Mouse (Mus musculus) heart, postnatal 25 days (tissue): ENCODE results near the gene Scube2. TPM values are rescaled to one million over a fixed set of nuclear protein-coding genes. Genes with fewer than 3 reads are reported as not detected.

Experiments
- DNase-seq: peaks from one replicate; pipeline ENCODE4 v3.0.0; 2022; ENCODE audit warnings: low spot score
- intact Hi-C: fragments of 180-260 bp; cut with DNase I; formaldehyde crosslinking; loops from one replicate; pipeline ENCODE4 v1.15.1; 2025
- total RNA-seq, 2 experiments: library from RNA; stranded (reverse); gene quantifications; 2 replicates each; pipeline ENCODE4 v1.2.3; 2021

Scube2 gene
- total RNA-seq, 2 experiments from 2014 or later: 22.6 to 24.0 TPM

DNA sequence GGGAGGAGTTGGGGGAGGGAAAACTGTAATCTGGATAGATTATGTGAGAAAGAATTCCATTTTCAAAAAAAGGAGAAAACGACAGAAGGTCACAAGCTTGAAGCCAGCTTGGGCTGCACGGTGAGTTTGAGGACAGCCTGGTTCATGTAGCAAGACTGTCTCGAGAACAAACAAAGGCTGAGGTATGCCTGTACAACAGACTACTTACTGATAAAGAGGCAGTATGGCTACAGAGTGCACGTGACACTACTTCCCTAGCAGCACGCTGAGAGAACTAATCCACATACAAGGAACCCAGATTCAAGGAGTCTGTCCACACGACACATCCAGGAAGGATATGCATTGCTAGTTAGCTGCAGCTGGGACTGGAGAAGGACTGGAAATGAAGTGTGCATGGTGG is 6.1 kb downstream of the Scube2 start:
- DNase-seq: no peak
- intact Hi-C loops: no loop called here

DNA sequence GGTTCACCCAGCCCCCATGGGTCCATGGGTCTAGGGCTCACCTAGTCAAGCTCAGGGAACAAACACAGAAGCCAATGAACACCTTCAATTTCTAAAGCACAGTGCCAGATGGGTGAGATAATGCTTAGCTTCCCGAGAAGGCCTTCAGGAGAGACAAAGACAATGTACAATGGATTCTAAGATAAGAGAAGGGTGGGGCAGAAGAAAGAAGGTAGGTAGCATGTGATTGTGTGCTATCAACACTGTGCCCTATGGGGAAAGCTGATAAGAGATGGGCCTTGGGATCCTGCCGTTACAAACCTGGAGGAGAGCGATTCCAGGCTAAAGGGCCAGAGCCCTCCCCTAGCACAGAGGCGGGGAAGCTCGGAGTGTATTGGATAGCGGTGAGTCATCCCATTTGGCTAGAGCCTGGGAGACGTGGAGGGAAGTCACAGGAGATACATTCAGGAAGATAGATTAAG is 12.7 kb downstream of the Scube2 start:
- intact Hi-C loops: no loop called here
- DNase-seq: no peak

DNA sequence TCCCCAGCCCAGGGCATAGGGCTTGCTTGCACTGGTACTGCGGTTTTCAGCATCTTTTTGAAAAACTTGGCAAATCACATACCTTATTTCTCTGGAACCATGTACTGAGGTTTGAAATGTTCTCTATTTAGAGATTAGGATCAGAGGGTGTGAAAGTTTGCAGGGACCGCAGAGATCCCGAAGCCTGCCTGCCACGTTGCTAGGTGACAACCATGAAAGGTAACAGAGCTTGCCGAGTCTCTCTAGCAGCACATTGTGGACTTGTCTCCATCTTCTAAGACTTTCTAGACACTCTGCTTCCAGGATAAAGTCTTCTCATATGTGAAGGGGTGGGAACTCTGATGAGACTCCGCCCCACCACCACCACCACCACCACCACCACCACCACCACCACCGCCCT is 13.5 kb downstream of the Scube2 start:
- no peak for DNase-seq

DNA sequence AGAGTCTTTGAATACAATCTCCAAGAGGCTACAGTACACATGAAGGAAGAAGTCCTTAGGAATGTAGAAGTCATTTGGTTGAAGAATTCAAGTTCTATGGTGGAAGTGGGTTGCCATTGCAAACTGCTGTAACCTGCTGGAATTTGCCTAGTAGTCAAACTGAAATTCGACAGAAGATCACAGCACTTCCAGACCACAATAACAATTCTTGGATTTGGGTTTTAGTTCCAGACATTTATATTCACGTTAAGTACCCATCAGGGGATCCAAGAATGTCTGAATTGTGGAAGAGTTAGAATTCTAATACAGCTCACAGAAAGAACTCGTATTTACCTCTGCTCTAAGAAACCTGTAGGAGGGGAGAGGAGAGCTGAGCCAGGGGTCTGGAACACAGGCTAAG is 14.9 kb downstream of the Scube2 start:
- intact Hi-C loops: no loop called here
- no peak for DNase-seq

More for the DNA sequence above, 13.5 kb downstream of the Scube2 start:
- intact Hi-C loops: no loop called here

DNA sequence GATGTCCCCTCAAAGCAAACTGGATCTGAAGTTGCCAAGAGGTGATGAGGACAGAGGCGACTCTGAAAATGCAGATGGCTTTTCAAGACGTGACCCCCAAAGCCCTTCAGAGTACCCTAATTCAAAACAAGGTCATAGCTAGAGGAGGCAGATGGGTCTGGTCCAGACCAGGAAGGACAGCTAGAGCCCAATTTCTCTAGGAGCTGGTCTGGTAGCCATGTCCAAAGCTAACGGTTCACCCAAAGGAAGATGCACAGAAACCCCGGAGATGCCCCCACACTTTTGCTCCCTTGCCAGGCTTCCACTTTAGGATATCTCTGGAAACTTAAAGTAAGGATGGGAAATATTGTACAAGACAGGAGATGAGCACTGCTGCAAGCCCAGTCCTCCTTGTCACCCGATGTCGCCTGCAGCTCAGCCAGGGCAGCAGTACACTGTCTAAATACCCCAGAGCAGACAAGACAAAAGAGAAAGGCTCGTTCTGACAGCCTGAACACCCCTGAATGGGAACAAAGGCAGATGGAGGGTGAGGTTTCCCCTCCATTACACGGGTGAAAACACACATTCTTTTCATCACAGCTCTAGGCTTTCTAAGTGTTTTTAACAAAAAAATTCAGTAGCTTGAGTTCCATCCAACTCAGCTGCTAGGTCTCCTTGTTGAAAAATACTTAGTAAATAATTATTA is 15.6 kb downstream of the Scube2 start:
- intact Hi-C loops: no loop called here
- DNase-seq: no peak

DNA sequence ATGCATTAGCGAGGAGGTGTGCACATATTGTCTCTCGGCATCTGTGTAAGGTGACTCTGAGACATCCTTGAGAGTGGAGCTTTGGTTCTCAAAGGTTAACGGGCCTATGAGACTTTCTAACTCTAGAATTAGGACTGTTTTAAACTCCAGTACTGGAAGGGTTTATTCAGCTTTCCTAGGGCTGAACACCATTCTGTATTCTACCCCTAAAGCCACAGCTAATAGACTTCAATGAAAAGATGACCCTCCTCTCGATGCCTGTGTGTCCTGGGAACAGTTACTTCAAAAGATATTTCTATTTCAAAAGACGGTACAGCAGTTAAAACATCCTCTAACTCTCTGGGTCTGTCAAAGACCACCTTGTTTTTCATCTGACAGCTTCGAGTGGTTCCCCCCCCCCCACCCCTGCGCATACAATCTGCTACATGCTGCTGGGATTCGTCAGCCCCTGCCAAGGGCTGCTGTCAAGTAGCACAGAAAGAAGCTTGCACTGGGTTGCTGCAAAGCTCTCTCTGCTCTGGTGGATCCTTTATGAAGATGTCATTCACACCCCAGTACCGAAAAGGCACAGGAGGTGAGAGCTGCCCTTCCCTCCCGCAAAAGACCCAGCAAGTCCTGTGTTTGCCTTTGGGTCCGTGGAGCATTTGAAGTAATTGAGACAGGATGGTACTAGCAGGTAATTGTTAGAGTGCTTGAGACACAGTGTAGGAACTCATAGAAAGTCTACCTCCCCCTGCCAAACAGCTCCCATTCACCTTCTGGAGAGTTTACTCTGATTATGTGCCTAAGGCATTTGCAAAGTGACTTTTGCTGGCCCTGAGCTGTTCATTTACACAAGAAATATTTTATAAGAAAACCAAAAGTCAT is 16.4 kb downstream of the Scube2 start:
- intact Hi-C loops: no loop called here
- no peak for DNase-seq

DNA sequence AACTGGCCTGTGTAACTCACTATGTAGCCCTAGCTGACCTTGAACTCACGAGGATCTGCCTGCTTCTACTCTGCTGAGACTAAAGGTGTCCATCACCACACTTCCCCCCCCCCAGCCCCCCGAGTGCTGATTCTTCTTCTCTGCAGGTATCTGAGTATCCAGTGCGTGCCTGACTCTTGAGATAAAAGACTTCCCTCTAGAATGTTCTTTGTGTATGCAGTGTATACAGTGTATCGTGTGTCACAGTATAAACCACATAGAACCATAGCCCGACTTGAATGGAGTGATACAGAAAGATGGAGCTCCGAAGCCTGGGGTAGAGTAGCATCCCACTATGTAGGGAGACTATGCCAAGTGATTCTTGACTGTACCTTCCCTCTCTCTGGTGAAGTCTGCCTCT is 21.4 kb downstream of the Scube2 start:
- intact Hi-C loops: no loop called here
- no peak for DNase-seq

DNA sequence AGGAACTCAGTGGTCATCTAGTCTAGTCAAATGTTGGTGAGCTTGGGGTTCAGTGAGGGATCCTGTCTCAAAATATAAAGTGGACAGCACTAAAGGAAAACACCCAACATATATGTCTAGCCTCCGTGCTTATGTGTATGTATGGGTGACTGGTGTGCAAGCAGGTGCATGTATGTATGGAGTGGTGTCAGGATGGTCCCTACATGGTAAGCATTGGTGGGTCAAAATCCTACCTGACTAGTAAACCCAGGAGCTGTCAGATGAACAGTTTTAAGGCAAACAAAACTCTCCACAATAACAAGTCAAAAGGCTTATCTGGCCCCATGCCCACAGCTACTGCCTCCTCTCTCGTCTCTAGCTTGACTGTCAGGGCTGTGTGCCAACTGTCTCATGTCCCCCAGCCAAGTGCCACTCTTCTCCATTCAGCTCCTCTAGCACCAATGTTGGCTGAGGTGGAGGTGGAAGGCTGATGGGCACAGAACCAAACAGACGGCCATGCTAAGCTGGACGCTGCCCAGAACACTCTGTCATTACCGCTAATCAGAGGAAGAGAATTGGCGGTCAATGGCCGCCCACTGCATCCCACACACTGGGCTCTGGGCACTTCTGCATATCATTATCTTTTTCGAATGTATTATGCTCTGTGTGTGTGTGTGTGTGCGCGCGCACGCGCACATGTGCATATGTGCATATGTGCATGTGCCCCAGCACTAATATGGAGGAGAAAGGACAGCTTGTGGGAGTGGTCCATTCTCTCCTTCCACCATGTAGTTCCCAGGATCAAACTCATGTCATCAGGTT is 23.7 kb downstream of the Scube2 start:
- no peak for DNase-seq
- intact Hi-C loops: no loop called here

DNA sequence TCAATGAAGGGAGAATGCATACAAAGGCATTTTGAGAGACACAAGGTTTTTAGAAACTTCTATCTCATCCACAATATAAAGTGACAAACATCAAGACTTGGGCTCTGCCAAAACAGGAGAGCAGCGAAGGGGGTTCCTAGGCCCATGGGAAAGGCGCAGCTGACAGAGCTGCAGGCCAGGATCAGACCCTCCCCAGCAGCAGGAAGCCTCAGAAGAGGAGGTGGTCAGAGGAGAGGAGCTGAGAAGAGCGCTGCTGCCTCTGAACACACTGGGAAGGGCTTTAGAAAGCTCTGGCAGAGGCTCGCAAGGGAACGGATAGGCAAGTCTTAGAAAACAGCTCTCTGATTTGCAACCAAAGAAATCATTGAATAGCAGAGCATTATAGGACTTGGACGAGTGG is 24.4 kb downstream of the Scube2 start:
- intact Hi-C loops: no loop called here
- DNase-seq: no peak

DNA sequence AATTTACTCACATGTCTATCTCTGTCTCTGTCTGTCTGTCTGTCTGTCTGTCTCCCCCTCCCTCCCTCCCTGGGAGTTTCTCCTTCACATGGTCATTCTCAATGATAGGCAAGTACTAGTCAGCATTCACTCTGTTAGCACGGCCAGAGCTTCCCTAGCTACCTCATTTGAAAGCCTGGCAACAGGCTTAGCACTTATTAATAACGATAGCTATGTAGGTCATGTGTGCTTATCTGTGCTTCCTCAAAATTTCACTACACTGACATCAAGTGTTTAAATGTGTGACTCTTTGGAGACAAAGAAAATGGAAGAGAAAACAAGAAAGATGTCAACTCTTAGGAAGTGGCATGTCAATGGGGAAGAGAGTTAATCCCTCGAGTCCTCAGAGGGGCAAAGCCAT is 26.9 kb downstream of the Scube2 start:
- no peak for DNase-seq
- intact Hi-C loops: no loop called here

DNA sequence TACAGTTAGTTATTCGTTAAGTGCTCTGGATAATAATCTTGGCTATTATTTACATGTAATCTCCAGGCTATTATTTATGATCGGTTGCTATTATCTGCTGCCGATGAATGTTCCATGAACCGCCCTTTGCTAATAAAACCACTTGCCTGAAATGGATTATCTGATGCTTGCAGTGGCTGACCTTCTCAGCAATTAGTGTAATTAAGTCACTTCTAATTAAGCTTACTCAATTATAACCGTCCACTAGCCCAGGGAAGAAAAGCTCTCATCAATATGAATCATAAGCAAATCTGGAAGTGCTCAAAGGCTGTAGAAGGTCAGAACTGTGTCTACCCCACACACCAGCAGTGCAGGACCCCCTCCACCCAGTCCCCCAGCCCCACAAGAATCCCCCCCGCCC is 27.8 kb downstream of the Scube2 start:
- intact Hi-C loops: no loop called here
- no peak for DNase-seq

DNA sequence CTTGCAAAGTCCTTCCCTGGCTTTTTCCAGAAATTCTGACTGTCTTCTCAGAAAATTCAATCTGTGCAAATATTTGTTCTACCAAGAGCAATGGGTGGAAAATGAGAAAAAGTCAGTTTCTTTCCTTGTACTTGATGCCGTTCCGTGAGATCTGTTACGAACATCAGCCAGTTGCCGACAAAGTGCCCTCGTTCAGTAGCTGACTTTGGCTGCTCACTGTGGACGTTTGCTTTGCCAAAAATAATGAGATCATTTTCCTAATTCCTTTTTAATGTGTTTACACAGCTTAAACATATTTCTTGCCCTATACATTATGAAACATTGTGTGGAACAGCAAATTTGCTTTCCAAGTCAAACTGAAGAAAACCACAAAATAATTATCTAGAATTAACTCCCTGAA is 30.6 kb downstream of the Scube2 start:
- intact Hi-C loops: no loop called here
- DNase-seq: no peak

DNA sequence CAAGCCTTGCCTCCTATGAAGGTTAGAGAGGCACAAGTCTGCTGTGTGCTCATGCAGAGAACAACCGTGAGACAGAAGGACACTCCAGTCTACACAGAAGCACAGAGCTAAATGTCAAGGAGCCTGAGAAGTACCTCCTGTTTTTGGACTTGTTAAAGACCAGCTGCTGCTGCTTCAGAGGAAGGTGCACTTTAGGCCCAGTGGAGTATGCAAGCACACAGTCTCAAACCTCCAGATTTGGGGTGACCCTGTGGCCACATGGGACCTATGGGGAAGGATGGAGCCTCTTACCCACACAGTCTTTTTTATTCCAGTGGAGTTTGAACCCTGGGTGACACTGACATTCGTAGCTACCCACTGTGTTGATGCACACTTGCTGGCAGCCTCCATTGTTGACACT is 34.1 kb downstream of the Scube2 start:
- intact Hi-C loops: no loop called here
- no peak for DNase-seq

DNA sequence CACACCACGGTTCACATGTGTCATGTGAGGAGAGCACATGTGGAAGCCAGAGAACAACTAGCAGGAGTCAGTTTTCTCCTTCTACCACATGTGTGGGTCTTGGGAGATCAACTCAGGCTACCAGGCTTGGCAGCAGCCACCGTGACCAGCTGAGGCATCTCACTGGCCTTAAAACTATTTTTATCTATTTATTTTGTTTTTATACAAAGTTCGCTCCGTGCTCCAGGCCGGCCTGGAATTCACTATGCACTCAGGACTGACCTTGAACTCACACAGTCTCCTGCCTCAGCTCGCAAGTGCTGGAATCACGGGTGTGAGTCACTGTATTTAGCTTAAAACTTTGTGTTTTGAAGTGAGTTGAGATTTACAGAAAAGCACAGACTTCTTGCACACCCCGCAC is 38.6 kb downstream of the Scube2 start:
- no peak for DNase-seq
- intact Hi-C loops: no loop called here

DNA sequence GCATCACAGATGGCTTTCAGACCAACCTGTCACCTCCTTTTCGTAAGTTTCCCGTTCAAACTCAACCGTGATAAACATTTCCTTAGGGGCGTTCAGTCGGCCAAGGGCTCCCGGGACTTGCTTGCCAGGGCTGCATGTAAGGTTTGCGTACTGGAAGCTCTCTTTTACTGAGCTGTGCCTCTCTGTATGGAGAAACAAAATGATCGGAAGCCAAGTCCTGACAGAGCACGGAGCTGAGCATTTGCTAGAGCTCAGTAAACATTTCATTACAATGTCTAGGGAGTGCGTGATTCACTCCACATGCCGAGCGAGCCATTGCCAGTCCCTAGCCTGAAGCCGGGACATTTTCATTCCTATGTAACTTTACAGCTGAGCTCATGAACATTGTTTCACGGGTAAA is 40.2 kb downstream of the Scube2 start:
- intact Hi-C loops: no loop called here
- no peak for DNase-seq

DNA sequence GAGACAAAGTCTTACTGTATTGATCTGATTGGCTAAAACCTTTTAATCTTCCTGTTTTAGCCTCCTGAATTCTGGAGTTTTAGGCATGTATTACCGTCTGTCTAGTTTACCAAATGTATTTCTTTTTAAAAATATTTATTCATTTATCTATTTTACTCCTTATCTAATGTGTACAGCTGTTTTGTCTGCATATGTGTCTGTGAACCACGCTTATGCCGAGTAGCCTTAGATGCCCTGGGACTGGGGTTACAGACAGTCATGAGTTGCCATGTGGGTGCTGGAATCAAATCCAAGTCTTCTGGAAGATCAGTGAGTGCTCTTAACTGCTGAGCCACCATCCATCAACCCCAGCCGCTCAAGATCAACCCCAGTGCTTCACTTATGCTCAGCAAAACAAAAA is 46.9 kb downstream of the Scube2 start:
- intact Hi-C loops: no loop called here
- DNase-seq: no peak

DNA sequence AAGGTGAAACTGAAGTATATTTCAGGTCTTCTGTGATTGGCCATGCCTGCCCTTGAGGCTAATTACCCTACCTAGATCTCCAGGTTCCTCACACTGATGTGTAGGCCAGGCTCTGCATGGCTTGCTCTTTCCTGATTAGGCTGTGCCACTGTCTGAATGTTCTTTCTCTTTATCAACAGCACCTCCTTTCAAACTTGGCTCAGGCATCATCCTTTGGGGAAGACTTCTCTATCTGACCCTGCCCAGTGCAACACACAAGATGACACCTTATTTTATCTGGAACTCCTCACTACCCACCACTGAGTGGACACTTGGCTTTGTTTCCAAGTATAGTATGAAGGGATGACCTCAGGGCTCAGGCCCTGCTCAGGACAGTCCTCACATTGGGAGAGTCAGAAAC is 47.5 kb downstream of the Scube2 start:
- DNase-seq: no peak
- intact Hi-C loops: no loop called here

DNA sequence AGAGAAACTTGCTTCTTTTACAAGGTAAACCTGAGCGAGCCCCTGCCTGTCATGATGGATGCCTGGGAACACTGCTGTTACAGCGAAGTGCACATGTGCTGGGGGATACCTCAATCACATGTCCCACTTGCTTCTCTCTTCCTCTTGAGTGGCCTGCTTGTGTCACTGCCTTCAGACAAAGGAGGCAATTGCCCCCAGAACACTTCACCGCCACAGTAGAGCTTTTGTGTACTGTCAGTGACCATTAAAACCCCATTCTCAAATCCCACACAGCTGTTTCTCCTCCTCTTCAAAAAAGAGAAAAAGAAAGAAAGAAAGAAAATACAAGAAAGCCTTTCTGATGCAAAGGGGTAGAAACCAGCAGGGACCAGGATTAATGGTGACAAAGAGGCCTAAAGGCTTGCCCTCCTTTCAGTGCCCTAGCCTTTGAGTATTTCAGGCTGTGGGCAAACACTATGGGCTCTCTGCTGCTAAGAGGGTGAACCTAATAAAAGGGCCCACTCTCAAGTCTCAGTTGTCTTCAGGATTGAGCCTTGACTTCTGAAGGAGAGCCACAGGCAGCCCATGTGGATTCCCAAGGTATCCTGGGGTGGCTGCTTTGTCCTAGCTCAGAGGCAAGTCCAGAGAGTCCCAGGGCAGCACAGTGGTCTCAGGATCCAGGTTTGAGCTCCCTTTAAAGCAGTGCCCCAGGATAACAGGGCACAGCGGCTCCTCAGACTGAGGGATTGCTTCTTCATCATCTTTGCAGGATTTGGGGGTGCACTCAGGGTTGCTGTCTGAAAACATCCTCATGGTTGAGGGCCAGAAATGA is 51.9 kb downstream of the Scube2 start:
- no peak for DNase-seq
- intact Hi-C loops: no loop called here

DNA sequence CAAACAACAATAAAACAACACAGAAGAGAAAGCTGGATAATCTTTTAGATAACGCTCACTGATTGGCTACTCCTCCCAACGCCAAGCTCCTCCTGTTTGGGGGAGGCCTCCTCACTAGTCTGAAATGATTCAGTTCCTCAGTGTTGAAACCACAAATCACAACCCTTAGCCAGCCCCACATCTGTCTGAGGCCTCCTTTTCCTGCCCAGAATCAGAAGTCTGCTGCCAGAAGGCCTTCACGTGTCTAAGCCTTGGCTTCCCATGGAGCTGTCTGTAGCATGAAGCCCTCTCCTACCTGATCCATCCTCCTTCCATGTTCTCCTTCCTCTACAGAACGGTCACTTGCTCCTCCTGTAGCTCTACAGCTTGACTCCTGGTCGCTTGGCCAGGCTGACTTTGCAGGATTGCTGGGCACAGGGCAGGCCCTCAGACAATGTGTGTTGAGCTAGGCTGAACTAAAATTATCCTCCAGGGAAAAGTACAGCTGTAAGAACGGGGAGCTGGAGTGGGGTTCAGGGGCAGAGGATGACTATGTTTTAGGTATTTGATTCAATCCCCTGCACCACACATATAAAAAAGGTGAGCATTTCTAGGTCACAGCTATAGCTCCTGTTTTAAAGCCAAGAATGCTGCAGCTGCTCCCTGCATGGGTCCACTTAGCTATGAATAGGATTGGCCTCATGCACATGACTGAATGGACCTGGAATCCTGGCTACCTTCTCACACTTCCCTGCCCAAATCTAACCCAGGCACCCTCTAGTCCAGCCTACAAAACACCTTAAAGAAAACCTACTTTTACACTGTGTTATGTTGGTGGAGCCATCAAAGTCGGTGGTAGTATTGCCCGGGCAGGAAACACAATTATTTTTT is 57.6 kb downstream of the Scube2 start:
- intact Hi-C loops: no loop called here
- DNase-seq: no peak
